Mouse (Mus musculus): Measurements from ENCODE around the gene Socs4. TPM values are rescaled to one million over a fixed set of nuclear protein-coding genes. Genes with fewer than 3 reads are reported as not detected.
"Not testable (repeated sequence)": the region's sequence is repeated elsewhere in the genome, so short reads cannot be mapped to it uniquely, and the experiment has no call there.

Socs4 gene
- polyA plus RNA-seq, 1 experiment from 2014 or later = 5.8 TPM

DNA sequence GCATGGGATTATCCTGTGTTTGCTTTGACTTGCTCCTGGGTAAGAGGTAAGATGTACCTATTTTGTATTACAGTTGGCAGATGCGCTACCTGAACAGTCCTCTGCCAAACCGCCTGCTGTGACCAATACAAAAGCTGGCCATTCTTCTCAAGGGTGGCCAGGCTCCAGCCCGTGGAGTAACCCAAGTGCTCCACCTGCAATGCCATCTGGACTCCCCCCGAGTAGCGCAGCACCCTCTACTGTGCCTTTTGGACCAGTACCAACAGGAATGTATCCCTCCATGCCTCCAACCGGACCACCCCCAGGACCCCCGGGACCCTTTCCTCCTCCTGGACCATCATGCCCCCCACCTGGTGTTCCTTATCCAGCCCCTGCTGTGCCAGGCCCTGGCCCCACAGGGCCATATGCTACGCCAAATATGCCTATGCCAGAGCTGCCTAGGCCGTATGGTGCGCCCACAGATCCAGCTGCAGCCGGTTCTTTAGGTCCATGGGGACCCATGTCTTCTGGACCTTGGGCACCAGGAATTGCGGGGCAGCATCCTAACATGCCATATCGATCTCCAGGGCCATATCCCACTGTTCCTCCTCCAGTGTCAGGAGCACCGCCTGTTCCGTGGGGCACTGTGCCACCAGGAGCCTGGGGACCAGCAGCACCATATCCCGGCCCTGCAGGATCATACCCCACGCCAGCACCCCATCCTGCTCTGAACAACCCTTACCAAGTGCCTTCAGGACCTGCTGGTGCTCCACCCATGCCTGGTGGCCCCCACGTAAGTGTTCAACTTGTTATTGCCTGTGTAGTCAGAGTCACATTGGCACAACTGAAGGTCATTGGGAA, 33.8 kb downstream of the Socs4 start:
- no peak overlapping the region for H3K27ac ChIP-seq (ENCODE audit: low read depth, low read length)
- H3K36me3 ChIP-seq (ENCODE audit: control insufficient read depth, insufficient read depth, low read length) = peaks cover 26% of the 10 kb centered on the region
- 94% methylated on average over 18 of the region's 18 CpGs for WGBS
- no peak for ATAC-seq (ENCODE audit: low FRiP score)
- no peak for DNase-seq (ENCODE audit: low spot score, missing footprints)
- no peaks in the 10 kb centered on the region for H3K4me1 ChIP-seq (ENCODE audit: control insufficient read depth, insufficient read depth, low read length)
- H3K9ac ChIP-seq (ENCODE audit: low read length) = no peak overlapping the region
- no peaks in the 10 kb centered on the region for H3K9me3 ChIP-seq (ENCODE audit: control insufficient read depth, low read length)
- H3K27me3 ChIP-seq (ENCODE audit: control insufficient read depth, insufficient read depth, low read length) = no peaks in the 10 kb centered on the region
- no peak overlapping the region for H3K4me3 ChIP-seq (ENCODE audit: low read depth, low read length)
- H3K4me2 ChIP-seq = no peak overlapping the region

DNA sequence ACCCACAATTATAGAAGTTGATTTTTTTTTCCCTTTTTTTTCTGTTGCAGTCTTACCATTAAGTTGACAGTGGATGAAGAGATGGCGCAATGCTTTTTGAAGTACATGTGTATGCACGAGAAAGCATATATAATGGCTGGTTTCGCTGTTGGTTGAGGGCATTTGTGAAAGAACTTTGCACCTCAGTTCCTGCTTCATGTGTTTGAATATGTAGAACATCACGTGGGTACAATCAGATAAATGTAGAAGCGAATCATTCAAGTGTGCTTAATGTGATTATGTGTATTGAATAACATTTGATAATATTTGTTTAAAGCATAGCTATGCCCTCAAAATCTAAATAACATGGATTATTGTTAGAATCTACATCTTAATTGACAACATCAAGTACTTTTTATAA, 42.6 kb downstream of the Socs4 start:
- no peak overlapping the region for H3K9ac ChIP-seq (ENCODE audit: low read length)
- H3K27me3 ChIP-seq (ENCODE audit: control insufficient read depth, insufficient read depth, low read length) = no peaks in the 10 kb centered on the region
- H3K36me3 ChIP-seq (ENCODE audit: control insufficient read depth, insufficient read depth, low read length) = peaks cover 8% of the 10 kb centered on the region; the same call in 1 of the 2 replicates
- no peak for DNase-seq (ENCODE audit: low spot score, missing footprints)
- H3K9me3 ChIP-seq (ENCODE audit: control insufficient read depth, low read length) = no peaks in the 10 kb centered on the region
- no peak for ATAC-seq (ENCODE audit: low FRiP score)
- no peak overlapping the region for H3K4me2 ChIP-seq
- 94% methylated on average over 5 of the region's 5 CpGs for WGBS
- no peaks in the 10 kb centered on the region for H3K4me1 ChIP-seq (ENCODE audit: control insufficient read depth, insufficient read depth, low read length)
- no peak overlapping the region for H3K4me3 ChIP-seq (ENCODE audit: low read depth, low read length)
- no peak overlapping the region for H3K27ac ChIP-seq (ENCODE audit: low read depth, low read length)

DNA sequence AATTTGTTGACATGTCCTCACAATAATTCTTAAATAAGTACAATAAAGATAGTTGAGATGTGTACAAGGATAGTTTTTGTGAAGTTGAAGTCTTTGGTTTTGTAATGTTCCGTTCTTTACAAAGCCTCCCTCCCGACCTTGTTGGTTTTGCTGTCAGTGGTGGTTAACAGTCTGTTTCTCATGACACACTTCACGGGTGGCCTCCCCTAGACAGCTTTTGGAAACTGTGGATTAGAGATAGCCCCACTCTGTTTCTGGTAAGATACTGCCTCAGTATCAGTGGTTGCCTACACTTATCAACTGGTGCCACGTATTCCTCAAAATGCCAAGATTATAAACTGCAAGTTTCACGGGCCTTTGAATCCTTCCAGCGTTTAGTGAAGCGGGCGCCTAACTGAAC, 44.9 kb downstream of the Socs4 start:
- not testable (repeated sequence) for H3K36me3 ChIP-seq (ENCODE audit: control insufficient read depth, insufficient read depth, low read length); ATAC-seq (ENCODE audit: low FRiP score)
- WGBS = 95% methylated on average over 5 of the region's 8 CpGs

GRCm38 (mm10) chr14:47325965-47326761, 49.4 kb downstream of the Socs4 start:
- no peak overlapping the region for H3K27ac ChIP-seq (ENCODE audit: low read depth, low read length)
- 82% methylated on average over 9 of the region's 9 CpGs for WGBS
- ATAC-seq (ENCODE audit: low FRiP score) = no peak
- H3K9me3 ChIP-seq (ENCODE audit: control insufficient read depth, low read length) = no peaks in the 10 kb centered on the region
- H3K9ac ChIP-seq (ENCODE audit: low read length) = no peak overlapping the region
- H3K4me3 ChIP-seq (ENCODE audit: low read depth, low read length) = no peak overlapping the region
- no peak overlapping the region for H3K4me2 ChIP-seq
- H3K4me1 ChIP-seq (ENCODE audit: control insufficient read depth, insufficient read depth, low read length) = no peaks in the 10 kb centered on the region
- no peak for DNase-seq (ENCODE audit: low spot score, missing footprints)
- no peaks in the 10 kb centered on the region for H3K36me3 ChIP-seq (ENCODE audit: control insufficient read depth, insufficient read depth, low read length)
- H3K27me3 ChIP-seq (ENCODE audit: control insufficient read depth, insufficient read depth, low read length) = no peaks in the 10 kb centered on the region

More for the DNA sequence above, 44.9 kb downstream of the Socs4 start:
- DNase-seq (ENCODE audit: low spot score, missing footprints); H3K9ac ChIP-seq (ENCODE audit: low read length); H3K4me2 ChIP-seq; H3K27ac ChIP-seq (ENCODE audit: low read depth, low read length); H3K27me3 ChIP-seq (ENCODE audit: control insufficient read depth, insufficient read depth, low read length); H3K4me3 ChIP-seq (ENCODE audit: low read depth, low read length); H3K4me1 ChIP-seq (ENCODE audit: control insufficient read depth, insufficient read depth, low read length); H3K9me3 ChIP-seq (ENCODE audit: control insufficient read depth, low read length): not testable (repeated sequence)

GRCm38 (mm10) chr14:47327347-47327746, 50.6 kb downstream of the Socs4 start:
- no peak overlapping the region for H3K4me3 ChIP-seq (ENCODE audit: low read depth, low read length)
- no peak overlapping the region for H3K27ac ChIP-seq (ENCODE audit: low read depth, low read length)
- 98% methylated on average over 5 of the region's 5 CpGs for WGBS
- H3K36me3 ChIP-seq (ENCODE audit: control insufficient read depth, insufficient read depth, low read length) = no peaks in the 10 kb centered on the region
- H3K4me1 ChIP-seq (ENCODE audit: control insufficient read depth, insufficient read depth, low read length) = no peaks in the 10 kb centered on the region
- H3K4me2 ChIP-seq = no peak overlapping the region
- no peak overlapping the region for H3K9ac ChIP-seq (ENCODE audit: low read length)
- H3K27me3 ChIP-seq (ENCODE audit: control insufficient read depth, insufficient read depth, low read length) = no peaks in the 10 kb centered on the region
- H3K9me3 ChIP-seq (ENCODE audit: control insufficient read depth, low read length) = no peaks in the 10 kb centered on the region
- ATAC-seq (ENCODE audit: low FRiP score) (no peak), DNase-seq (ENCODE audit: low spot score, missing footprints) (peak; percentile 73)

- no peak overlapping the region for H3K27ac ChIP-seq (ENCODE audit: low read depth, low read length)
- DNase-seq (ENCODE audit: low spot score, missing footprints) = peak; percentile 71
These were observed 55.2 kb downstream of the Socs4 start for GRCm38 (mm10) chr14:47331920-47332319.

GRCm38 (mm10) chr14:47334819-47335218, 58.1 kb downstream of the Socs4 start:
- DNase-seq (ENCODE audit: low spot score, missing footprints) (peak; percentile 91), ATAC-seq (ENCODE audit: low FRiP score) (no peak)
- Histone ChIP-seq H3K27me3 (ENCODE audit: control insufficient read depth, insufficient read depth, low read length) (no peaks in the 10 kb centered on the region), H3K36me3 (ENCODE audit: control insufficient read depth, insufficient read depth, low read length) (no peaks in the 10 kb centered on the region), H3K4me1 (ENCODE audit: control insufficient read depth, insufficient read depth, low read length) (no peaks in the 10 kb centered on the region), H3K4me2 (no peak overlapping the region), H3K9ac (ENCODE audit: low read length) (no peak overlapping the region), H3K27ac (ENCODE audit: low read depth, low read length) (no peak overlapping the region), H3K4me3 (ENCODE audit: low read depth, low read length) (no peak overlapping the region), H3K9me3 (ENCODE audit: control insufficient read depth, low read length) (no peaks in the 10 kb centered on the region)
- 85% methylated on average over 4 of the region's 4 CpGs for WGBS

More at GRCm38 (mm10) chr14:47331920-47332319, 55.2 kb downstream of the Socs4 start:
- Histone ChIP-seq H3K27me3 (ENCODE audit: control insufficient read depth, insufficient read depth, low read length) (no peaks in the 10 kb centered on the region), H3K36me3 (ENCODE audit: control insufficient read depth, insufficient read depth, low read length) (no peaks in the 10 kb centered on the region), H3K4me3 (ENCODE audit: low read depth, low read length) (no peak overlapping the region), H3K9ac (ENCODE audit: low read length) (no peak overlapping the region), H3K4me2 (no peak overlapping the region), H3K4me1 (ENCODE audit: control insufficient read depth, insufficient read depth, low read length) (no peaks in the 10 kb centered on the region), H3K9me3 (ENCODE audit: control insufficient read depth, low read length) (no peaks in the 10 kb centered on the region)
- whole genome bisulfite sequencing = 72% methylated on average over 5 of the region's 5 CpGs
- ATAC-seq (ENCODE audit: low FRiP score) = no peak

GRCm38 (mm10) chr14:47335300-47335699, 58.6 kb downstream of the Socs4 start:
- Histone ChIP-seq H3K9ac (ENCODE audit: low read length) (no peak overlapping the region), H3K4me2 (no peak overlapping the region), H3K9me3 (ENCODE audit: control insufficient read depth, low read length) (no peaks in the 10 kb centered on the region), H3K4me1 (ENCODE audit: control insufficient read depth, insufficient read depth, low read length) (no peaks in the 10 kb centered on the region), H3K27ac (ENCODE audit: low read depth, low read length) (no peak overlapping the region), H3K36me3 (ENCODE audit: control insufficient read depth, insufficient read depth, low read length) (no peaks in the 10 kb centered on the region), H3K4me3 (ENCODE audit: low read depth, low read length) (no peak overlapping the region), H3K27me3 (ENCODE audit: control insufficient read depth, insufficient read depth, low read length) (no peaks in the 10 kb centered on the region)
- WGBS = 84% methylated on average over 3 of the region's 3 CpGs
- DNase-seq (ENCODE audit: low spot score, missing footprints) (no peak), ATAC-seq (ENCODE audit: low FRiP score) (no peak)

Data from midbrain, embryonic 11.5 days (tissue).